Mouse (Mus musculus) myocyte (in vitro differentiated cells): Measurements from ENCODE around the gene Tlr5. TPM values are rescaled to one million over a fixed set of nuclear protein-coding genes. Genes with fewer than 3 reads are reported as not detected.
A peak's percentile ranks its signal among the peaks of the same experiment; 100 is the strongest.

ENCODE experiments used
- H3K27me3 ChIP-seq: one replicate; pipeline ENCODE4 v1.6.1; 2011; ENCODE audit not compliant: control insufficient read depth, insufficient read depth, insufficient read length
- H3K36me3 ChIP-seq: one replicate; pipeline ENCODE4 v1.6.1; 2011; ENCODE audit not compliant: control insufficient read depth, insufficient read depth
- H3K4me2 ChIP-seq: one replicate; pipeline ENCODE4 v1.6.1; 2011; ENCODE audit warnings: low read depth, control low read depth
- H3K4me3 ChIP-seq: one replicate; pipeline ENCODE4 v1.5.1; 2011; ENCODE audit warnings: mild to moderate bottlenecking, control low read depth, moderate library complexity
- H3K79me2 ChIP-seq: one replicate; pipeline ENCODE4 v1.6.1; 2011; ENCODE audit not compliant: control insufficient read depth, insufficient read depth
- H3ac ChIP-seq: one replicate; pipeline ENCODE4 v1.6.1; 2011; ENCODE audit not compliant: control insufficient read depth, insufficient read length
- CEBPB ChIP-seq: IDR thresholded peaks from 2 replicates; pipeline ENCODE4 v1.6.1; 2011; ENCODE audit warnings: mild to moderate bottlenecking, moderate library complexity; ENCODE audit not compliant: poor library complexity, insufficient read depth, severe bottlenecking
- E2F4 ChIP-seq: IDR thresholded peaks from one replicate; pipeline ENCODE4 v1.6.1; 2011; ENCODE audit warnings: mild to moderate bottlenecking, control low read depth, moderate library complexity; ENCODE audit not compliant: insufficient read depth
- MAX ChIP-seq: IDR thresholded peaks from one replicate; pipeline ENCODE4 v1.6.1; 2011; ENCODE audit warnings: low read depth, mild to moderate bottlenecking, control low read depth
- MYOD1 ChIP-seq, 3 experiments: IDR thresholded peaks; one replicate each; pipeline ENCODE4 v1.6.1; 2011; ENCODE audit warnings: control low read depth in 2 of 3, low read depth in 2 of 3, mild to moderate bottlenecking in 2 of 3, moderate library complexity in 1 of 3; ENCODE audit not compliant: insufficient read length in 2 of 3, control insufficient read depth in 1 of 3
- MYOG ChIP-seq, 3 experiments: IDR thresholded peaks; one replicate each; pipeline ENCODE4 v1.6.1; 2011; ENCODE audit warnings: control low read depth in 2 of 3, low read depth in 2 of 3, mild to moderate bottlenecking in 2 of 3; ENCODE audit not compliant: insufficient read length in 2 of 3, control insufficient read depth in 1 of 3, insufficient read depth in 1 of 3
- POLR2A ChIP-seq: IDR thresholded peaks from one replicate; pipeline ENCODE4 v1.6.1; 2011; ENCODE audit warnings: low read depth, mild to moderate bottlenecking, control low read depth, moderate library complexity; ENCODE audit not compliant: insufficient read length
- POLR2AphosphoS2 ChIP-seq: IDR thresholded peaks from one replicate; pipeline ENCODE4 v1.6.1; 2011; ENCODE audit warnings: low read depth, control low read depth; ENCODE audit not compliant: insufficient read length
- REST ChIP-seq: IDR thresholded peaks from one replicate; pipeline ENCODE4 v1.6.1; 2011; ENCODE audit warnings: mild to moderate bottlenecking, control low read depth, moderate library complexity; ENCODE audit not compliant: insufficient read depth, insufficient read length
- SRF ChIP-seq: IDR thresholded peaks from one replicate; pipeline ENCODE4 v1.6.1; 2011; ENCODE audit warnings: low read depth; ENCODE audit not compliant: control insufficient read depth, insufficient read length
- TCF12 ChIP-seq: IDR thresholded peaks from one replicate; pipeline ENCODE4 v1.6.1; 2011; ENCODE audit warnings: mild to moderate bottlenecking, control low read depth; ENCODE audit not compliant: poor library complexity, insufficient read depth, severe bottlenecking
- TCF3 ChIP-seq: IDR thresholded peaks from one replicate; pipeline ENCODE4 v1.6.1; 2011; ENCODE audit warnings: low read depth, control low read depth; ENCODE audit not compliant: insufficient read length
- USF1 ChIP-seq: IDR thresholded peaks from one replicate; pipeline ENCODE4 v1.6.1; 2011; ENCODE audit warnings: low read depth, mild to moderate bottlenecking, control low read depth, moderate library complexity
- polyA plus RNA-seq: library from polyadenylated mRNA; unstranded; fragments of >200 nt; fragmentation: generic; extraction: Trizol; gene quantifications from one replicate; pipeline ENCODE4 v1.2.1, GENCODE M21; 2012; ENCODE audit warnings: missing spikeins

Tlr5 gene
- polyA plus RNA-seq, 1 experiment, result not detected

DNA sequence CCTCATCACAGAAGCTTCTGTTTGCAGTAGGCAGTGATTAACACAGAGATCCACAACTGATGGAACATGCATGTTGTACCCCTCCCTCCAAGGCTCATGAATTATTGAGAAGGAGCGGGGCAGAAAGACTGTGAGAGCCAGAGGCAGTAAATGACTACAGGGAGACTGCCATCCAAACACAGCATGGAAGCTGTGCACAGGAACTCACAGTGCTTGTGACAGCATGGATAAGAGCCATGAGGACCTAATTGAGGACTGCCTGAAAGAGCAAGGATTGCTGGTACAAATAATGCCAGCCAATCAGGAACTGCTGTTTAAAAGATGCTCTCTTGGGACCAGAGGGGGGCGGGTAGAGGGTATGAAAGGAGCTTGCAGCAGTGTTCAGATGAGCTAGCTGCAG is 12.7 kb upstream of the Tlr5 start:
- H3ac ChIP-seq, result no peak overlapping the region
- no peak for TF ChIP-seq POLR2AphosphoS2
- TF ChIP-seq REST, result no peak
- TF ChIP-seq MYOG (IDR thresholded peaks at IDR 0.05; ENCODE audit: control insufficient read depth in 1 of 3, insufficient read depth in 1 of 3, insufficient read length in 2 of 3, low read depth in 2 of 3), result no peak
- no peak for TF ChIP-seq POLR2A
- no peak for TF ChIP-seq MAX
- TF ChIP-seq TCF12, result no peak
- no peak overlapping the region for H3K4me2 ChIP-seq
- H3K79me2 ChIP-seq, result no peaks in the 10 kb centered on the region
- H3K36me3 ChIP-seq, result no peaks in the 10 kb centered on the region
- H3K27me3 ChIP-seq, result no peaks in the 10 kb centered on the region
- no peak overlapping the region for H3K4me3 ChIP-seq

DNA sequence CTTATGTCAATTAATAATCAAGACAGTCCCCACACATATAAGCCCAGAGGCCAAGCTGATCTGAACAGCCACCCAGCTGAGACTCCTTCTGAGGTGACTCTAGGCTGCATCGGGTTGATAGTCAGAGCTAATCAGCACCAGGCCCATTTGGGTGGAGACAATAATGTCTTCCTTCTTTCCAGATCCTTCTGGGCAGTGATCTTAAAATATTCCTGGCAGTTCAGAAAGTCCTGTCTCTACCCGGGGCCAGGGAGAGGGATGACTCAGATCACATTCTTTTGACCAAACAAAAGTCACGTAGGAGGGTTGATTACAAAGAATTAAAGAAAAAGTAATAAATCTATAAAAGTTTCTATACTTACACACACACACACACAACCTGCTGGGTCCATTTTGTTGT is 10.7 kb upstream of the Tlr5 start:
- Histone ChIP-seq H3ac (no peak overlapping the region), H3K4me2 (no peak overlapping the region), H3K4me3 (no peak overlapping the region), H3K79me2 (no peaks in the 10 kb centered on the region), H3K36me3 (no peaks in the 10 kb centered on the region), H3K27me3 (no peaks in the 10 kb centered on the region)
- TF ChIP-seq CEBPB, result no peak
- TF ChIP-seq POLR2AphosphoS2, result no peak
- no peak for TF ChIP-seq REST
- no peak for TF ChIP-seq SRF
- TF ChIP-seq MYOD1 (IDR thresholded peaks at IDR 0.05; ENCODE audit: control insufficient read depth in 1 of 3, insufficient read length in 2 of 3, low read depth in 2 of 3), result no peak
- TF ChIP-seq POLR2A, result no peak
- TF ChIP-seq E2F4, result no peak
- no peak for TF ChIP-seq USF1
- no peak for TF ChIP-seq MAX
- TF ChIP-seq TCF12, result no peak
- no peak for TF ChIP-seq TCF3
- no peak for TF ChIP-seq MYOG (IDR thresholded peaks at IDR 0.05; ENCODE audit: control insufficient read depth in 1 of 3, insufficient read depth in 1 of 3, insufficient read length in 2 of 3, low read depth in 2 of 3)

DNA sequence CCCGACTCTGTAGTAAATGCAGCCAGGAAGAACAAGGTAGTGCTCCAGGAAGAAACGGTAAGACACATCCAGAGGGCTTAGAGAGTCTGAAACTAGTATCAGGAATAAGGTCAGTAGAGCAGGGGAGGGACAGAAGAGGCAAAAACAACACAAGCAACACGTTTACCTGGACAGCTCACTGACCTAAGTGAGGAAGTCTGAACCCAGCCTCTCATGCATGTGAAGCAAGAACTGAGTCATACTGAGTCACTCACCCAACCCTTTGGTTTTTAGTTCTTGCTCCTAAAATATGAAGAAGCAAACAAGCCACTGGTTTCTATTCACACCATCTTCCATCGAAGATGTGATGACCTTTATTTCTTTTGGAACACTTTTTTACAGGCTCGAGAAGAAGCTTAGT is 9.9 kb upstream of the Tlr5 start:
- no peak overlapping the region for H3K4me3 ChIP-seq
- peak overlapping the region; percentile 40 for H3K4me2 ChIP-seq
- no peaks in the 10 kb centered on the region for H3K79me2 ChIP-seq
- TF ChIP-seq CEBPB (peak; percentile 73), SRF (no peak)
- H3K36me3 ChIP-seq, result no peaks in the 10 kb centered on the region
- H3K27me3 ChIP-seq, result no peaks in the 10 kb centered on the region
- no peak overlapping the region for H3ac ChIP-seq

DNA sequence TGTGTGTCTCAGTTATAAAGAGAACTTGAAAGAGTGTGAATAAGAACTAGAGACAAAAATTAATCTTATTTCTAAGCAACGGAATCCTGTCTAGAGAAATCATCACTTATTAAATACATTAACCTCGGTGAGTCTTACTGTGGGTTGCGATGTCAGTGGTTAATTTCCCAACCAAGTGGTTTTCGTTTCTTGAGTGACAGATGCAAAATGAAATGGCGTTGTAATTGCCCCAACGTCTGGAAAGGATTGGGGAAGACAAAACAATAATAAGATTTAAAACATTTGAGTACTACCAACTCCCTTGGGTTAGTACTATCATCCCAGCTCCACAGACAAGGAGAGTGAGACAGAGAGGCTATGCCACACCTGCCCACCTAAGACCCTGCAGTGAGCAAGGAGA is 9.0 kb upstream of the Tlr5 start:
- TF ChIP-seq POLR2AphosphoS2, result no peak
- TF ChIP-seq SRF, result no peak
- TF ChIP-seq TCF3, result no peak
- TF ChIP-seq CEBPB, result no peak
- TF ChIP-seq TCF12, result no peak
- no peak for TF ChIP-seq MAX
- no peak for TF ChIP-seq POLR2A
- no peak for TF ChIP-seq MYOD1 (IDR thresholded peaks at IDR 0.05; ENCODE audit: control insufficient read depth in 1 of 3, insufficient read length in 2 of 3, low read depth in 2 of 3)

GRCm38 (mm10) chr1:182951298-182951697 is 3.3 kb upstream of the Tlr5 start:
- no peak overlapping the region for H3ac ChIP-seq
- no peaks in the 10 kb centered on the region for H3K27me3 ChIP-seq
- H3K79me2 ChIP-seq, result no peaks in the 10 kb centered on the region
- no peak overlapping the region for H3K4me3 ChIP-seq
- TF ChIP-seq E2F4, result no peak
- no peak for TF ChIP-seq USF1
- no peak for TF ChIP-seq POLR2A
- no peak for TF ChIP-seq SRF
- no peak for TF ChIP-seq CEBPB
- no peaks in the 10 kb centered on the region for H3K36me3 ChIP-seq
- peak overlapping the region; percentile 5 for H3K4me2 ChIP-seq

More for the DNA sequence above, 9.0 kb upstream of the Tlr5 start:
- Histone ChIP-seq H3K4me3 (no peak overlapping the region), H3K27me3 (no peaks in the 10 kb centered on the region), H3ac (no peak overlapping the region), H3K36me3 (no peaks in the 10 kb centered on the region), H3K79me2 (no peaks in the 10 kb centered on the region), H3K4me2 (no peak overlapping the region)

- Histone ChIP-seq H3K79me2 (no peaks in the 10 kb centered on the region), H3K27me3 (no peaks in the 10 kb centered on the region), H3K36me3 (no peaks in the 10 kb centered on the region), H3K4me2 (no peak overlapping the region), H3ac (no peak overlapping the region), H3K4me3 (no peak overlapping the region)
- TF ChIP-seq MYOG (IDR thresholded peaks at IDR 0.05; ENCODE audit: control insufficient read depth in 1 of 3, insufficient read depth in 1 of 3, insufficient read length in 2 of 3, low read depth in 2 of 3) (no peak), USF1 (no peak), MAX (no peak), E2F4 (no peak), TCF12 (no peak), POLR2AphosphoS2 (no peak), REST (no peak), SRF (no peak), POLR2A (no peak), CEBPB (no peak), MYOD1 (IDR thresholded peaks at IDR 0.05; ENCODE audit: control insufficient read depth in 1 of 3, insufficient read length in 2 of 3, low read depth in 2 of 3) (no peak), TCF3 (no peak)
Measured at GRCm38 (mm10) chr1:182953165-182953564, 1.4 kb upstream of the Tlr5 start.
